Mouse (Mus musculus): Measurements from ENCODE around the gene Tmsb4x. TPM values are rescaled to one million over a fixed set of nuclear protein-coding genes. Genes with fewer than 3 reads are reported as not detected.
A peak's percentile ranks its signal among the peaks of the same experiment; 100 is the strongest.

Gene Tmsb4x
- polyA plus RNA-seq, 2 experiments, result 580 to 1,146 TPM

DNA sequence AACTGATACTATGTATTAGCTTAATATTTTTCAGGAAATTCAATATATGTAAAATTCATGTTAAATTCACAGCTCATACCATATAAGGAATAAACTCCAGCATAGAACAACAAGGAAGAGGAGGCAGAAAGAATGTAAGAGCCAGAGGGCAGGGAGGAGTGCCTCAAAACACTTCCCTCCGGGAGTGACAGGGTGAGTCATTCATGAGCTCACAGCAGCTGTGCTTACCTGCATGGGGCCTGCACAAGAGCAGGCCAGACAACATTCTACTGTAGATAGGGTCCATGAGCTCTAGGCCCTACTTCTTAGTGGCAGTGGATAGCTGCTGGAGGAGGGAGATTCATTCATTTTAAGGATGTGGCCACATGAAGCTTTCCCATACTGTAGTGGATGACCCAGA, 20.7 kb upstream of the Tmsb4x start:
- Histone ChIP-seq H3K4me3 (ENCODE audit: insufficient read depth in 1 of 2, low read depth in 2 of 2, low read length in 2 of 2) (no peak overlapping the region), H3K27ac (no peak overlapping the region), H3K9me3 (ENCODE audit: control insufficient read depth, low read length) (no peaks in the 10 kb centered on the region), H3K36me3 (replicated peaks; ENCODE audit: control insufficient read depth, insufficient read depth, low read depth) (no peaks in the 10 kb centered on the region), H3K9ac (replicated peaks) (no peak overlapping the region), H3K27me3 (ENCODE audit: control insufficient read depth, insufficient read depth, low read length) (no peaks in the 10 kb centered on the region), H3K4me1 (replicated peaks; ENCODE audit: control insufficient read depth in 2 of 2, insufficient read depth in 2 of 2, low read length in 1 of 2) (no peaks in the 10 kb centered on the region), H3K4me2 (ENCODE audit: low read depth) (no peak overlapping the region)
- no peak for TF ChIP-seq EP300 (IDR thresholded peaks at IDR 0.05; ENCODE audit: low read depth)
- no peak for TF ChIP-seq CTCF (IDR thresholded peaks at IDR 0.05; ENCODE audit: low read depth)
- ATAC-seq (ENCODE audit: insufficient read depth) (no peak), DNase-seq (ENCODE audit: low read depth in 3 of 3, low spot score in 3 of 3) (no peak)
- 33% methylated on average over 1 of the region's 1 CpGs for WGBS (ENCODE audit: insufficient replicate concordance)

- Histone ChIP-seq H3K36me3 (replicated peaks; ENCODE audit: control insufficient read depth, insufficient read depth, low read depth) (no peaks in the 10 kb centered on the region), H3K4me3 (ENCODE audit: insufficient read depth in 1 of 2, low read depth in 2 of 2, low read length in 2 of 2) (no peak overlapping the region), H3K27ac (no peak overlapping the region), H3K4me1 (replicated peaks; ENCODE audit: control insufficient read depth in 2 of 2, insufficient read depth in 2 of 2, low read length in 1 of 2) (no peaks in the 10 kb centered on the region), H3K9ac (replicated peaks) (no peak overlapping the region), H3K27me3 (ENCODE audit: control insufficient read depth, insufficient read depth, low read length) (no peaks in the 10 kb centered on the region), H3K4me2 (ENCODE audit: low read depth) (no peak overlapping the region), H3K9me3 (ENCODE audit: control insufficient read depth, low read length) (no peaks in the 10 kb centered on the region)
- WGBS (ENCODE audit: insufficient replicate concordance), result 27% methylated on average over 6 of the region's 6 CpGs
- TF ChIP-seq EP300 (IDR thresholded peaks at IDR 0.05; ENCODE audit: low read depth) (no peak), CTCF (IDR thresholded peaks at IDR 0.05; ENCODE audit: low read depth) (peak; percentile 66)
- ATAC-seq (ENCODE audit: insufficient read depth) (no peak), DNase-seq (ENCODE audit: low read depth in 3 of 3, low spot score in 3 of 3) (no peak)
These were observed 20.1 kb upstream of the Tmsb4x start for GRCm38 (mm10) chrX:167229206-167229605.

GRCm38 (mm10) chrX:167227756-167228155, 18.6 kb upstream of the Tmsb4x start:
- WGBS (ENCODE audit: insufficient replicate concordance), result 71% methylated on average over 6 of the region's 6 CpGs
- H3K9ac ChIP-seq (replicated peaks), result no peak overlapping the region
- H3K4me1 ChIP-seq (replicated peaks; ENCODE audit: control insufficient read depth in 2 of 2, insufficient read depth in 2 of 2, low read length in 1 of 2), result no peaks in the 10 kb centered on the region
- H3K36me3 ChIP-seq (replicated peaks; ENCODE audit: control insufficient read depth, insufficient read depth, low read depth), result no peaks in the 10 kb centered on the region
- no peak overlapping the region for H3K4me2 ChIP-seq (ENCODE audit: low read depth)
- DNase-seq (ENCODE audit: low read depth in 3 of 3, low spot score in 3 of 3) (no peak), ATAC-seq (ENCODE audit: insufficient read depth) (no peak)
- no peak overlapping the region for H3K4me3 ChIP-seq (ENCODE audit: insufficient read depth in 1 of 2, low read depth in 2 of 2, low read length in 2 of 2)
- no peaks in the 10 kb centered on the region for H3K27me3 ChIP-seq (ENCODE audit: control insufficient read depth, insufficient read depth, low read length)
- no peak for TF ChIP-seq EP300 (IDR thresholded peaks at IDR 0.05; ENCODE audit: low read depth)
- no peak for TF ChIP-seq CTCF (IDR thresholded peaks at IDR 0.05; ENCODE audit: low read depth)
- H3K9me3 ChIP-seq (ENCODE audit: control insufficient read depth, low read length), result no peaks in the 10 kb centered on the region
- H3K27ac ChIP-seq, result no peak overlapping the region

- ATAC-seq (ENCODE audit: insufficient read depth), result no peak
- H3K4me3 ChIP-seq (ENCODE audit: insufficient read depth in 1 of 2, low read depth in 2 of 2, low read length in 2 of 2), result no peak overlapping the region
These were observed 18.0 kb upstream of the Tmsb4x start for GRCm38 (mm10) chrX:167227138-167227537.

DNA sequence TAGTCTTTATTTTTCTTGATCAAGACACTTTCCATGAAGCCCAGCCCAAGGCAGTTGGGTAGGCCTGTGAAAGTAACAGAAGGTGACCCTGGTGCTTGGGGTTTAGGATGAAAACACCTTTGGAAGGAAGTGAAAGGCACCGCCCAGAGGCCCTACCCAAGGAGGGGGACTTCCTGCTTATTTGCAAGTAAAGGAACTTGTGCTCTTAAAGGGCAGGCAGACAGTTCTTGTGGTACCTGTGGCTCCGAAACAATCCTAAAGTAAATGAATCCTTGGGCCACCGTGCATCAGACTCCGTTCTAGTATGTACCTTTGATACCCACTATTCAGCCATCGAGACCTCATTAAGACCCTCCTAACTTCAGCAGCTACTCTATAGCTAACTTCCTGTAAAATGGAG, 17.5 kb upstream of the Tmsb4x start:
- H3K4me1 ChIP-seq (replicated peaks; ENCODE audit: control insufficient read depth in 2 of 2, insufficient read depth in 2 of 2, low read length in 1 of 2), result no peaks in the 10 kb centered on the region
- no peak overlapping the region for H3K27ac ChIP-seq
- no peak for DNase-seq (ENCODE audit: low read depth in 3 of 3, low spot score in 3 of 3)
- no peak for TF ChIP-seq CTCF (IDR thresholded peaks at IDR 0.05; ENCODE audit: low read depth)
- TF ChIP-seq EP300 (IDR thresholded peaks at IDR 0.05; ENCODE audit: low read depth), result no peak
- no peaks in the 10 kb centered on the region for H3K9me3 ChIP-seq (ENCODE audit: control insufficient read depth, low read length)
- no peaks in the 10 kb centered on the region for H3K36me3 ChIP-seq (replicated peaks; ENCODE audit: control insufficient read depth, insufficient read depth, low read depth)
- H3K9ac ChIP-seq (replicated peaks), result no peak overlapping the region
- ATAC-seq (ENCODE audit: insufficient read depth), result no peak
- 57% methylated on average over 5 of the region's 5 CpGs for WGBS (ENCODE audit: insufficient replicate concordance)
- H3K4me2 ChIP-seq (ENCODE audit: low read depth), result no peak overlapping the region
- no peak overlapping the region for H3K4me3 ChIP-seq (ENCODE audit: insufficient read depth in 1 of 2, low read depth in 2 of 2, low read length in 2 of 2)
- H3K27me3 ChIP-seq (ENCODE audit: control insufficient read depth, insufficient read depth, low read length), result no peaks in the 10 kb centered on the region

More at GRCm38 (mm10) chrX:167227138-167227537, 18.0 kb upstream of the Tmsb4x start:
- no peaks in the 10 kb centered on the region for H3K27me3 ChIP-seq (ENCODE audit: control insufficient read depth, insufficient read depth, low read length)
- H3K9me3 ChIP-seq (ENCODE audit: control insufficient read depth, low read length), result no peaks in the 10 kb centered on the region
- 32% methylated on average over 7 of the region's 7 CpGs for WGBS (ENCODE audit: insufficient replicate concordance)
- no peaks in the 10 kb centered on the region for H3K36me3 ChIP-seq (replicated peaks; ENCODE audit: control insufficient read depth, insufficient read depth, low read depth)
- no peaks in the 10 kb centered on the region for H3K4me1 ChIP-seq (replicated peaks; ENCODE audit: control insufficient read depth in 2 of 2, insufficient read depth in 2 of 2, low read length in 1 of 2)
- H3K9ac ChIP-seq (replicated peaks), result no peak overlapping the region
- no peak overlapping the region for H3K4me2 ChIP-seq (ENCODE audit: low read depth)
- no peak for TF ChIP-seq EP300 (IDR thresholded peaks at IDR 0.05; ENCODE audit: low read depth)
- TF ChIP-seq CTCF (IDR thresholded peaks at IDR 0.05; ENCODE audit: low read depth), result no peak
- H3K27ac ChIP-seq, result no peak overlapping the region
- no peak for DNase-seq (ENCODE audit: low read depth in 3 of 3, low spot score in 3 of 3)

Data from liver, embryonic 14.5 days (tissue).